Mouse (Mus musculus) thymus, adult 2 months (tissue): ENCODE measurements around the gene Camkk2. TPM values are rescaled to one million over a fixed set of nuclear protein-coding genes. Genes with fewer than 3 reads are reported as not detected.
A peak's percentile ranks its signal among the peaks of the same experiment; 100 is the strongest.

ENCODE experiments used
- DNase-seq: peaks from one replicate; pipeline ENCODE4 v3.0.0; 2021
- H3K27ac ChIP-seq: fragments of 200-500 bp; 2 replicates; pipeline ENCODE4 v1.5.1; 2012; ENCODE audit warnings: low read length, control low read depth; ENCODE audit not compliant: control insufficient read depth, insufficient read depth
- H3K27me3 ChIP-seq: fragments of 200-500 bp; 2 replicates; pipeline ENCODE4 v1.6.1; 2012; ENCODE audit warnings: mild to moderate bottlenecking, low read length, moderate library complexity, mixed read lengths; ENCODE audit not compliant: control insufficient read depth, insufficient read depth
- H3K36me3 ChIP-seq: fragments of 200-500 bp; 2 replicates; pipeline ENCODE4 v1.6.1; 2012; ENCODE audit warnings: mild to moderate bottlenecking, low read length, moderate library complexity; ENCODE audit not compliant: control insufficient read depth, insufficient read depth
- H3K4me1 ChIP-seq: fragments of 200-500 bp; replicated peaks from 2 replicates; pipeline ENCODE4 v1.6.1; 2012; ENCODE audit warnings: low read length; ENCODE audit not compliant: control insufficient read depth, insufficient read depth
- H3K4me3 ChIP-seq: fragments of 200-500 bp; 2 replicates; pipeline ENCODE4 v1.5.1; 2012; ENCODE audit warnings: mild to moderate bottlenecking, low read length, control low read depth, moderate library complexity; ENCODE audit not compliant: control insufficient read depth, insufficient read depth
- CTCF ChIP-seq: fragments of 200-500 bp; IDR thresholded peaks from 2 replicates; pipeline ENCODE4 v1.5.1; 2012; ENCODE audit warnings: mild to moderate bottlenecking, control low read depth, low read length, moderate library complexity, borderline replicate concordance; ENCODE audit not compliant: control insufficient read depth, poor library complexity, insufficient read depth; ENCODE audit errors: extremely low read depth
- POLR2A ChIP-seq: fragments of 200-500 bp; IDR thresholded peaks from 2 replicates; pipeline ENCODE4 v1.6.1; 2012; ENCODE audit warnings: mild to moderate bottlenecking, low read length, control low read depth, moderate library complexity; ENCODE audit not compliant: control insufficient read depth, poor library complexity, insufficient read depth; ENCODE audit errors: extremely low read depth
- WGBS: fragments of 180-500 bp; shearing (Covaris S2); methylation state at CpG from one replicate; pipeline ENCODE4 v1.1.7; 2018; 5-methylcytosine and 5-hydroxymethylcytosine counted together
- polyA plus RNA-seq: library from polyadenylated mRNA; depleted of rRNA; stranded (reverse); fragments of >200 nt; gene quantifications from 2 replicates; pipeline ENCODE4 v1.2.3, GENCODE M21; 2012

Camkk2 gene
- polyA plus RNA-seq, 1 experiment = 31.1 TPM

DNA sequence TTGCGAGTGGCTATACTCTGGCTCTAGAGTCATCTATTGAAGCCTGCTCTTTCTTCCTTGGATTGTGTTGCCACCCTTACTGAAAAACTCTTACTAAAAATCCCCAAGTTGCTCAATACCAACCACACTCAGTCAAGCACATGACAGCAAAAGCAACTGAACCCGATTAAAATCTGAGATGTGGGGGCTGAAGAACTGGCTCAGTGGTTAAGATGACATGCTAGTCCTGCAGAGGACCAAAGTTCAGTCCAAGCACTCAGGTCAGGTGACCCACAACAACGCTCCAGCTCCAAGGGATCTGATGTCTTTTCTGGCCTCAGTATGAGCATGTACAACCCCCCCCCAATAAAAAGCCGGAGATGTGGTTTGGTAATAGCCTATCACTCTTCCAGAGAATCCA lies 74.6 kb downstream of the Camkk2 start:
- Histone ChIP-seq H3K27ac (no peak overlapping the region), H3K4me3 (no peak overlapping the region), H3K36me3 (no peaks in the 10 kb centered on the region), H3K4me1 (peaks cover 8% of the 10 kb centered on the region), H3K27me3 (no peaks in the 10 kb centered on the region)
- TF ChIP-seq POLR2A = no peak
- TF ChIP-seq CTCF = no peak
- DNase-seq = no peak
- 84% methylated on average over 4 of the region's 4 CpGs for WGBS

GRCm38 (mm10) chr5:122703574-122703973 lies 75.6 kb downstream of the Camkk2 start:
- TF ChIP-seq POLR2A (no peak), CTCF (no peak)
- H3K36me3 ChIP-seq = no peaks in the 10 kb centered on the region
- H3K4me3 ChIP-seq = no peak overlapping the region
- no peak overlapping the region for H3K27ac ChIP-seq
- peaks cover 16% of the 10 kb centered on the region for H3K4me1 ChIP-seq
- no peaks in the 10 kb centered on the region for H3K27me3 ChIP-seq
- no peak for DNase-seq
- WGBS = 94% methylated on average over 2 of the region's 2 CpGs

GRCm38 (mm10) chr5:122702156-122702555 lies 77.1 kb downstream of the Camkk2 start:
- DNase-seq = no peak
- Histone ChIP-seq H3K27ac (no peak overlapping the region), H3K36me3 (no peaks in the 10 kb centered on the region), H3K27me3 (no peaks in the 10 kb centered on the region), H3K4me1 (peaks cover 23% of the 10 kb centered on the region), H3K4me3 (no peak overlapping the region)
- 93% methylated on average over 6 of the region's 6 CpGs for WGBS
- no peak for TF ChIP-seq CTCF
- no peak for TF ChIP-seq POLR2A

DNA sequence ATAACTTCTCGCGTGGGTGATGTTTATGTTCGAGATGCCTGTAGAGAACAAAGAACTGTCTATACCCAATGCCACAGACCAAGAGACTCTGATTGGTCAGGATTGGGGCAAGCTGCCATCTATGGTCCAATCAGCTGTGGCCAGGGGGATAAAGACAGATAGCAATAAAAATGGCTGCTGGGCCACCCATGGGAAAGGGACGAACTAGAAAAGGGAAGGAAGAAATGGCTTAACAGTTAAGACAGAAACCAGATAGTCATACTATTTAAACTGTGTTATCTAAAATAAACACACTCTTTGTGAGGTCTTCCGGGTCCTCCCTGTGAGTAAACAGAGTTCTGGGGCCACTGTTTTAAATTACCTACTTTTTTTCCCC lies 78.4 kb downstream of the Camkk2 start:
- Histone ChIP-seq H3K27ac (no peak overlapping the region), H3K4me3 (no peak overlapping the region), H3K27me3 (no peaks in the 10 kb centered on the region), H3K36me3 (no peaks in the 10 kb centered on the region), H3K4me1 (peaks cover 19% of the 10 kb centered on the region)
- 81% methylated on average over 5 of the region's 5 CpGs for WGBS
- DNase-seq = no peak
- TF ChIP-seq POLR2A (no peak), CTCF (no peak)

GRCm38 (mm10) chr5:122700109-122700836 lies 78.9 kb downstream of the Camkk2 start:
- Histone ChIP-seq H3K27me3 (no peaks in the 10 kb centered on the region), H3K36me3 (no peaks in the 10 kb centered on the region), H3K4me1 (peaks cover 19% of the 10 kb centered on the region), H3K27ac (no peak overlapping the region), H3K4me3 (no peak overlapping the region)
- no peak for TF ChIP-seq CTCF
- no peak for TF ChIP-seq POLR2A
- WGBS = 91% methylated on average over 12 of the region's 12 CpGs
- no peak for DNase-seq

DNA sequence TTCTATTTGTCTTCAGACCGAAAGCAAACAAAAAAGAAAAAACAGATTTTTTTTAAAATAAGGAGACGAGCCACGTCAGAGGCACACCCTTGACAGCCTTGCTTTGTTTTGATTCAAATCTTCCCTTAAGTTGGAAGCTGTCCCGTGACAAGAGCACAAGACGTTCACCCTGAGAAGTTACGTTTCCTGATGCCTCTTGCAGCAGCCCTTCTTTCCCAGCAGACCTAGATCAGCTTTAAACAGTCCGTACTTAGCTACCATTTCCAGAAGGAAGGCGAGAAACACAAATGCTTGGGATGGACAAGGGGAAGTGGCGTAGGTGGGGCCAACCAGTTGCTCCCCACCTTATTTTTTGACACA lies 80.5 kb downstream of the Camkk2 start:
- Histone ChIP-seq H3K4me3 (no peak overlapping the region), H3K36me3 (no peaks in the 10 kb centered on the region), H3K27me3 (no peaks in the 10 kb centered on the region), H3K4me1 (peaks cover 19% of the 10 kb centered on the region), H3K27ac (peak overlapping the region; percentile 34)
- 50% methylated on average over 9 of the region's 9 CpGs for WGBS
- DNase-seq = no peak
- TF ChIP-seq POLR2A (no peak), CTCF (no peak)
